Mouse (Mus musculus): ENCODE results near the gene Tgm3. TPM values are rescaled to one million over a fixed set of nuclear protein-coding genes. Genes with fewer than 3 reads are reported as not detected.

Gene Tgm3
- not detected in 2 replicates for total RNA-seq (2014; fragmentation: Nextera tagmentation)
- total RNA-seq (2017), result not detected in 2 replicates

DNA sequence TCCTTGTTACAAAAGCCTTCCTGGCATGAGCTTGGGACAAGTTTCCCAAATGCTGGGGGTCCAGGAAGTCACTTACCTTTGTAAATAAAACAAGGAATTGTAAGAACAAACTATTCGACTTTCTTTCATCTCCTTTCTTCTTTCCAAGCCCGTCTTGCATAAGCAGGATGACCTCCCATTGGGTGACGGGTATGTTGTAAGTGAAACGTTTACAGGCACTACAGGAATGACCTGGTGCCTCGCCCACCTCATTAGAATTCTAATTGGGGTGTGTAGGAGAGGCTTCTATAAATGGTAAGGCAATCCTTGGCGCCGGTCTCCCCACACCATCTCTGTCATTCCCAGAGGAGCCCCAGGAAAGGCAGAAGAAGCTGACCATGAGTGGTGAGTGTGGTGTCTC, at the start of gene Tgm3:
TSS of gene Tgm3 (plus strand) at position 324 of the 400 bp plus-strand sequence.
- no peak for ATAC-seq (replicated peaks; ENCODE audit: low FRiP score, low TSS enrichment, poor library complexity, severe bottlenecking)

DNA sequence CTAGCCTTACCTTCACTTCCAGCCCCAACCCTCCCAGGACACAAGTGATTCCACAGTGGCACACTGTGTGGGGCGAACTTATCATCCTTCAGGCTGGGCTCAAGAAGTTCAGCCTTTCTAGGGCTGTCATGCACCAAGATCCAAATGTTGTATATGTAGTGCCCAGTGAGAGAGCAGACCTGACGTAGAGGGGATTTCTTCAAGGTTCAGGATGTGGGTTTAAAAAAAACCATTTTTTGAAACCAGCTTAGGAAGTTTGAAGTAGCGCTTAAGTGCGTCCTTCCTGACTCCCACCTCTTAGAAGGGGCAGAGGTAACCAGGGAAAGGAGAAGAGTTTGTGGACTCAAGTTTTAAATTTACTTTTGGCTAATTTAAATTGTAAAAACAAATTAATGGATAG, 31.5 kb upstream of the Tgm3 start:
- ATAC-seq (replicated peaks; ENCODE audit: low FRiP score, low TSS enrichment, poor library complexity, severe bottlenecking), result no peak

DNA sequence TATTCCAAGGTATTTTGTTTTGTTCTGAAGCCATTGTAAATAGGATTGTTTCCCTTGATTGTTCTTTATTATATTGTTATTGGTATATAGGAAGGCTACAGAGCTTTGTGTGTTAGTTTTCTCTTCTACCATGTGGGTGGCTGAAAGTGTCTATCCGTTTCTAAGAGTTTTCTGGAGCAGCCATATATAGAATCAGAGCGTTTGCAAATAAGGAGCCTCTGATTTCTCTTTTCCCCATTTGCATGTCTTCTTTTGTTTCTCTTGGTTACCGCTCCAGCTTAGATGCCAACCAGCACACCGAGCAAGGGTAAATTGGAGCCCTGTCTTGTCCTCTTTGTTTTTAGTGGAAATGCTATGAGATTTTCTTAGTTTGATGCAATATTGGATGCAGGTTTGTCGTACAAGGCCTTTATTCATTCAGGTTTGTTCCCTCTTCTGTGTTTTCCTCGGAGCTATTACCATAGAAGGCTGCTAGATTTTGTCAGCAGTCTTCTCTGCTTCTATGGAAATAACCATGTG, 24.6 kb upstream of the Tgm3 start:
- no peak for ATAC-seq (replicated peaks; ENCODE audit: low FRiP score, low TSS enrichment, poor library complexity, severe bottlenecking)

DNA sequence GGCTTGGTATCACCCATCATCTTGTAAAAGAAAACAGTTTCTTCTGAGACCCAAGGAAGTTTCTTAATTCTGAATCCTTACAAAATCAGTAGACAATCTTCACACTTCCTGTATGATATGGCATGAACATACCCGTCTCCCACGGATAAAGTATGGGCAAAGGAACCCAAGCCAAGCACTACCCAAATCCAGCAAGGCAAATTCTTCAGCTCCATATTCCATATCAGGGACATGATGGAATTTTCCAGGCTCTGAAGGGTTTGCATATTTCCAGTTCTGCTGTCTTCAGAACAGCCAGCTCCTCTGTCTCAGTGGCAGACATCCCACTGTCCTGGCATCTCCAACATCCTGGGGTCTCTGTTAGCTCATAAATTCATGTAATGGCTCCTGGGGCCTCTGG, 22.5 kb upstream of the Tgm3 start:
- no peak for ATAC-seq (replicated peaks; ENCODE audit: low FRiP score, low TSS enrichment, poor library complexity, severe bottlenecking)

DNA sequence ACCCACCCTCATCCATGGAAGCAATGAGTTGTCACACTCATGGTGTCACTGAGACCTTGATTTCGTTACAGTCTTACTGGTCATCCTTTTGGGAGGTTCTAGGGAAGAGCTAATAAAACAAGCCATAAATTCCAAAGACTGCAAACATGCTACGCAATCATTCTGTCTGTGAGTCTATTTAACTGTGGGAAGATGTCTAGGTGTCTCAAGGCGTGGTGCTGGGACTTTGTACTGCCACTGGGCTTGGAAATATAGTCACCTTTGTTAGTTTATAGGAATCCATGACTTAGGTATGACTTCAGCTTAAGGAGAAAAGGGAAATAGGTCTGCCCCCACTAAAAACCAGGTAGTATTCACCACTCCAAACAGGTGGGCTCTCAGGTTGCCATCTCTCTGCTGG, 17.7 kb upstream of the Tgm3 start:
- ATAC-seq (replicated peaks; ENCODE audit: low FRiP score, low TSS enrichment, poor library complexity, severe bottlenecking), result no peak

DNA sequence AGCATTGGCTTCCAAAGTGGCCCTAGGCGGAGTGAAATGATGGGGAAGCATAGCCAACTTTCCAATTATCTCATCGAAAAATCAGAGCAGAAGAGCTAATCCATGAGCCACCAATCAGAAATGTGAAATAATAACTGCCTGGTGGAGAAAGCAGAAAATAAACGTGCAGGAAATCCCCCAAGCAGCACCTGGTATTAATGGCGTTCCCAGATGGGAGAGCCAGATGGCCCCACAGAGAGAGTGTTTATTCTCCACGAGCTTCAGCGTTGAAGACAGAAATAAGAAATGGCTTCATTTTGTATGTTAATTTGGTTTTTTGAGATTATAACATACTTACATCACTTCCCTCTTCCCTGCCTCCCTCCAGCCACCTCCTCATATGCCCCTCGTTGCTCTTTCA, 13.7 kb upstream of the Tgm3 start:
- ATAC-seq (replicated peaks; ENCODE audit: low FRiP score, low TSS enrichment, poor library complexity, severe bottlenecking), result no peak

DNA sequence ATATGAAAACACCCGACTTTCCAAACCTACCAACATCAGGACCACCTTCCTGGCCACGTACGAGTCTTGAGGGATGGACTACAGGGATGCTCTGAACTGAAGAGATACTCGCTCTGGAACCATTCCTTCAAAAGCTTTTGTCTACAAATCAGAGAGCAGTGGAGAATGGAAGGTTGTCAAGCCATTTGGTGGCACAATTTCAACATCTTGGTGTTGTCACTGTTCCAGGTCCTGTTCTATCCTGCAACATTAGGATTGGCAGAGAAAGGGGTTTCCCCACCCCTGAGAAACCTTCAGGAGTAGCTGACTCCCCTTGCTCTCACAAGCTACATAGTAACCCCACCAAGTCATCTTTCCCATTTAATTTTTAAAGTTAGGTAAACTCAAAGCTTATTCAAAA, 12.9 kb upstream of the Tgm3 start:
- no peak for ATAC-seq (replicated peaks; ENCODE audit: low FRiP score, low TSS enrichment, poor library complexity, severe bottlenecking)

DNA sequence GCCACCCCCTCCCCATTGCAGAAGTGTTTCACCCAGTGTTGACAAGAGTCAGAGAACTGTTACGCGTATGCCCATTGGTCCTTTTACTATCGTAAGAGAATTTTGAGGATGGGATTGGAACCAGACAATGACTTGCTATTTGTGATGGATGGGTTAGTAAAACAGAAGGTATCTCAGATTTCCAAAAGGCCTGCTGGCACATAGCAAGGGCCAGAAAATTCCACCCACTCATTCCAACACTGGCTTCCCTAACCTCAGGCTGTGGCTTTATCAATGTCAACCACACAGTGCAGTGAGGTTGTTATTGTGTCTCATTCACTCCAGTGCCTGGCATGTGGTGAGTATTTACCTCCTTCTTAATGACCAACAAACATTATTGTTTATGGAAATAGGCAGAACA, 11.5 kb upstream of the Tgm3 start:
- no peak for ATAC-seq (replicated peaks; ENCODE audit: low FRiP score, low TSS enrichment, poor library complexity, severe bottlenecking)

DNA sequence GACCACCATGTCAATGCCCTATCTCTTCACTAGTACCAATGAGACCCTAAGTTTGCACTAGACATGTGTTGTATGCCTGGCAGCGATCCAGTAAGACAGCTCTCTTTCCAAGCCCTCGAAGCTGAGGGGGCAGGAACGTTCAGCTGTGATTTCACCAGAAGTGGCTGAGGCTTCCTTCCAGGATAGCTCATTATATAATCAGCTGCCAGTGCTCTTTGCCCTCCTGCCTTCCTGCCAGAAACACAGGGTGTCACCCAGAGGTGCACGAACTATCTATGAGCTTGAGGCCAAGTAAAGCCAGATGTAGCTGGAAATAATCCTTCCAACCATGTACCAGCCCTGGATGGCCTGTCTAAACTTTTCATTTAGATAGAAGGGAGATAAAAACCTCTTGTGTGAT, 8.1 kb upstream of the Tgm3 start:
- no peak for ATAC-seq (replicated peaks; ENCODE audit: low FRiP score, low TSS enrichment, poor library complexity, severe bottlenecking)

DNA sequence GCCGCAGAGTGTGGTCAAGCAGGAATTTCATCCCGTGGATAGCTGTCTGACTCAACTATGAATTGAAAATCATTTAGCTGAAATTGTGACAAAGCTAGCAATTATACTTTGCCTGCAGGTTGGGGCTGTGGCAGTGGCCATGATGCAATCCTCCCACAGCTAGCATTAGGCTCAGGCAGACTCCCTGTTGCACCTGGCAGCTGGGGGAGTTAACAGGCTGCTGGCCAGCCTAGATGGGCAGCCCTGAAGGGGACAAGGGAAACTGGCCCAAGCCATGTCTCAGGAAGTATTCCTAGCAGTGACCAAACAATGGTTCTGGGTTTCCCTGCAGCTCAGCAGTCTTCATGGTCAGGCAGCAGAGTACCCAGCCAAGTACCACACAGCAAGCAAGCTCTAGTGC, 2.8 kb upstream of the Tgm3 start:
- ATAC-seq (replicated peaks; ENCODE audit: low FRiP score, low TSS enrichment, poor library complexity, severe bottlenecking), result no peak

DNA sequence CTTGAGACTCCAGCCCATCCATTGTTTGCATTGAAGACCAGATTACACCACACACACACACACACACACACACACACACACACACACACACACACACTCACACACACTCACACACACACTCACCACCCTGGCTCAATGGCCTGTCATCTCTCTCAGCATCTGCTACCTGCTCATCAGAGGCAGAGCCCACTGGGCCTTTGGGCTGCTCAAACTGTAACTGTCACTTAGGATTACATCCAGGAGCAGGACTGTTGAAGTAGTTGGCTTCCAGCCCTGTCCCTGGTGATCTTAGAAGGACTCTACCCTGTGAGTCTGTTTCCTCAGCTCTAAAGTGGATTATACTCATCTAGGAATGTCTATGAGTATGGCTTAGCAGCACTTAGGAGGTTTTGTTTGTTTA, 1.5 kb downstream of the Tgm3 start:
- ATAC-seq (replicated peaks; ENCODE audit: low FRiP score, low TSS enrichment, poor library complexity, severe bottlenecking), result no peak

DNA sequence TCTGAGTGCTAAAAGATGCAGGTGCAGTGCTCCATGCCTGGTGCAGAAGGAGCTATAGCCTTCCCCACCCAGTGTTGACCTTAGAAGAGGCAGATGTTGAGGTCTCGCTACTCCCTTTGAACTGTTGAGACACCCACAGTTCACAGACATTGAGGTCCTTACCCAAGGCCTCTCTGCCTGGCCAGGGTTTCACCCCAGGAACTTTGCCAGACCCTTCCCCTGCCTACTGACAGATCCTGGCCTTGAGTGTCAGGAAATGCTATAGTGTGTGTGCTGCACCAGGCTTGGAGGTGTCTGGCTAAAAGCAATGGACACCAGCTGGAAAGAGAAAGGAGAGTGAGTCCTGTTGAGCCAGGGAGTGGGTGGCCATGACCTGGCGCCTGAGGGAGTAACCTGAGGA, 3.0 kb downstream of the Tgm3 start:
- ATAC-seq (replicated peaks; ENCODE audit: low FRiP score, low TSS enrichment, poor library complexity, severe bottlenecking), result no peak

DNA sequence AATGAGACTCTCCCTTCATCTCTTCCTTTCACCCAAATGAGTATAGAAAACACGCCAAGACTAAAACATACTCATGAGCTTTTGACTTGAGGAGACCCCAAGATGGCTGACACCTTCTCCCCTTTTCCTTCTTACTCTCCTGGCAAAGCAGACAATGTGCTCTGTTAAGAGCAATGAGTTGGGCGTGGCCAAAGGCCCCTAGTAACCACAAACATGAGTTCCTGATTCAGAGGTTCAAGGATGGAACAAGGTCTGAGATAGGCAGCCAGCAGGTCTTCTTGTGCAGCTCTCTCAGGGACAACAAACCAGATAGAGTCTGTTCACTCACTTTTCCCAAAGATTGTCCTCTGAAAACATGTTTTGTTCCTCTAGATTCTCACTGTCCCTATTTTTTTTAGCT, 5.9 kb downstream of the Tgm3 start:
- ATAC-seq (replicated peaks; ENCODE audit: low FRiP score, low TSS enrichment, poor library complexity, severe bottlenecking), result no peak

DNA sequence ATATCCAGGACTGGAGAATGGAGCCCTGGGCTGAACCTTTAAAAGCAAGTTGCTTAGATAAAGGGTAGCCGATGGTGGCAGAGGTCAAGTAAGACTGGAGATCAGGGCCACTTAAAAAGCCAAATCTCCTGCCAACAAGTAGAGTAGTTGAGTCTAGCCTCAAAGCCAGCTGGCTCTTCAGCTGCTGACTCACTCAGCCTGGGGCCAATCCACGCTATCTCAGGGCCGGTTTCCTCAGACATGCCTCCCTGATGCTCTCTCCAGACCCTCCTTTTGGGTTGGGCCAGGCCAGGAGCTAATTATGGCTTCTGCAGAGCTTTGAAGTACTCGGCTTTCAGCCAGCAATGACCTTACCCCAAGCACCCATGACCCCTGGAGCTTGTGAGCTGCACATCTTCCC, 15.7 kb downstream of the Tgm3 start:
- ATAC-seq (replicated peaks; ENCODE audit: low FRiP score, low TSS enrichment, poor library complexity, severe bottlenecking), result no peak

DNA sequence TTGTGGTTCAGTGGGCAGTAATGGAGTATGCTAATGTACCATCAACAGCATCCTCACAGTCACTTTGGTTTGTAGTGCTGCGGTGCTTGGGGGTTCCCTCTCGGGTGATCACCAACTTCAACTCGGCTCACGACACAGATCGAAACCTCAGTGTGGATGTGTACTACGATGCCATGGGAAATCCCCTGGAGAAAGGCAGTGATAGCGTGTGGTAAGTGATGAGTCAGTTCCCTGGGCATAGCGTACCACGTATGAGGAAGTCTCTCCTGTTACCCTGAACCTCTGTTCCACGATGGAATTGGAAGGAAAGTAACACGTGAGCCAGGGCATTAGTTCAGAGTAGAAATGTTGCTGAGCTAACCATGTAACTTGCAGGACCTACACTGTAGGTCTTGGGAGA, 17.7 kb downstream of the Tgm3 start:
- ATAC-seq (replicated peaks; ENCODE audit: low FRiP score, low TSS enrichment, poor library complexity, severe bottlenecking), result no peak

DNA sequence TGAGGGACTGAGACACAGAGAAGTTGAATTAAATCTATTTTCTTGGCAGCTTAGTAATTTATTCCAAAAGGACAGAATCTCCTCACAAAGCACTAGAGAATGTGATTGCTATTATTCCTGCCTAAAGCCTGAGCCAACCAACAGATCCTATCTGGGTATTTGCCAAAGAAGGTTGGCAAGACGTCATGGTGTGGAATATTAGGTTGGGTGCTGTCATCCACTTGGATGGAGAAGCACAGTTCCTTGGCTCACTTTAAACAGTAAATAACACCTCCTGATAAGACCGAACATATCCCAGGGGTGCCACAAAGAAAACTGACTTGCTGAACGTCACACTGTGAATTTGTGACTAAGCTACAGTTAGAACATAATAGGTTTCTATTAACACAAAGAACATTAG, 20.5 kb downstream of the Tgm3 start:
- no peak for ATAC-seq (replicated peaks; ENCODE audit: low FRiP score, low TSS enrichment, poor library complexity, severe bottlenecking)

DNA sequence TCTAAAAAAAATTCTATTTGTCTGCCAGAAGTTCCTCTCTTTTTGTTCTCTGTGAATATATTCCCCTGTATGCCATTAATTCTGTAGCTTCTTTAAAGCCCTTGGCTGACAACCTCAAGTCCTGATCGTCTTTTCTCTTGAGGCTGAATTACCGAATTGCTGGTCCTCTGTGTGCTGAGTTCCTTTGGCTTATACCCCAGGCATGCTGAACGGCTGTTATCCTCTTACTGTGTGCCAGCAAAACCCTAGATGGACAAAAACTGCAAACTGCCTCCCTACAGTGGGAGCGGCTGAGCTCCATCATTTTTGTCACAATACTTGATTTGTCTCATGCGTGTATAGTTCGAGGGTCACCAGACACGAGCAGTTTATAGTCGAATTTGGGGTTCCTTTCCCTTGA, 24.7 kb downstream of the Tgm3 start:
- no peak for ATAC-seq (replicated peaks; ENCODE audit: low FRiP score, low TSS enrichment, poor library complexity, severe bottlenecking)

DNA sequence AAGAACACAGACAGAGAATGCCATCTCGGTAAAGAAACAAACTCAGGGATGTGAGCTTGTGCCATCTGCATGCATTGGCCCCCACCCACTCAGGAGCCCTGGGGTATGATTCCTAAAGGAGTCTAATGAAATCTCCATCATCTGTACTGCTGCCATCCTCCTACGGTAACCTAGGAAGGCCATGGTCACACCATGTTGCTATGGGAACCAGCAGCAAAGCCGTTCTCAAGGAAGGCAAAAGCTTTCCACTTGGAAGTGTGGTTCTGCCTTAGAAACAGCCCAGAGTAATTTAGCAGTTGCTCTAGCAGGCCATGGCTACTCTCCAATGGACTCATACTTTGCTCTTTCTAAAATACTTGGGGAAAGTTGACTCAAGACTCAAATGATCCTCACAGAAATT, 26.8 kb downstream of the Tgm3 start:
- ATAC-seq (replicated peaks; ENCODE audit: low FRiP score, low TSS enrichment, poor library complexity, severe bottlenecking), result no peak

DNA sequence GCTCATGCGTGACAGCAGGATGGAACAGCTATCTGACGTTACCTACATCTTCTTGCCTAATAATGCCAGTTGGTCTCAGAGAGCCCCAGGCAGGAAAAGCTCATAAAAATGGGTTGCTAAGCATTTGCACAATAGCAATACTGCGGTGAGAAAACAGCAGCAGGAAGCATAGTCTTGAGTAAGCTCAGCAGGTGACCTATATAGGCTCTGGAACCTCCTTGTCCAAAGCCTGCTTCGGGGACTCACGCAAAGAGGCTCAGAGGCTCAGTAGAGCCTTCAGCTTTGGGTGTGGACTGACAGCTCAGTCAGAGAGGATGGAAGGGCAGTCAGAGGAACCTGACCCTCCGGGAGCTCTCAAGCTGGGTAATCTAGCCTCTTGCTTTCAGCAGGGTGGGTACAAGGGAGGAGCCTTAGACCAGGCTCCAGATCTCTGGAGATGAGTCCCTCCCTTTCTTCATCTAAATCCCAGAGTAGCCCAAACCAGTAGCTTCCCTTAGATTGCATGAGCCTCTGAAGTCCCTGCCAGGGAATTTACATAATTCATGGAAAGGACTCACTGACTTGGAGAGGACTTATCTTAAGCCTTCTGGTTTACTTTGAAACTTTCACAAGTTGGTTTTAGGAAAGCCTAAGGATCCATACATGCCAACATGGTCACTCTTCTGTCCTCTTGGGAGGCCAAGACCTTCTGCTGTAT, 28.2 kb downstream of the Tgm3 start:
- no peak for ATAC-seq (replicated peaks; ENCODE audit: low FRiP score, low TSS enrichment, poor library complexity, severe bottlenecking)

DNA sequence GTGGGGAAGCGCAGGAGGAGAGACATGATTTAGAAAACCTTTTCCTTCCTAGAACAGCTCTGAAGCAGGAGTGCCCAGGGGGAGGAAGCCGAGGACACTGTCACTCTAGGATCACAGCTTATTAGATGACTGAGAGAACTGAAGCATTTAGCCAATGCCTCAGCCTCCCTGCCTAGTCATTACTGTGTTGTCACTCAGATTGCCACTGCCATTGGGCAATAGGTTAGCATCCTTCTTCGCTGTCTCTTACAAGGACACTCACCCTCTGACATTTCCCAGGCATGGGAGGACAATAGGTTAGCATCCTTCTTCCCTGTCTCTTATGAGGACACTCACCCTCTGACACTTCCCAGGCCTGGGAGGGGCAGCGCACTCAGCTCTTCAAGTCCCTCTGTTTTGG, 31.7 kb downstream of the Tgm3 start:
- no peak for ATAC-seq (replicated peaks; ENCODE audit: low FRiP score, low TSS enrichment, poor library complexity, severe bottlenecking)

DNA sequence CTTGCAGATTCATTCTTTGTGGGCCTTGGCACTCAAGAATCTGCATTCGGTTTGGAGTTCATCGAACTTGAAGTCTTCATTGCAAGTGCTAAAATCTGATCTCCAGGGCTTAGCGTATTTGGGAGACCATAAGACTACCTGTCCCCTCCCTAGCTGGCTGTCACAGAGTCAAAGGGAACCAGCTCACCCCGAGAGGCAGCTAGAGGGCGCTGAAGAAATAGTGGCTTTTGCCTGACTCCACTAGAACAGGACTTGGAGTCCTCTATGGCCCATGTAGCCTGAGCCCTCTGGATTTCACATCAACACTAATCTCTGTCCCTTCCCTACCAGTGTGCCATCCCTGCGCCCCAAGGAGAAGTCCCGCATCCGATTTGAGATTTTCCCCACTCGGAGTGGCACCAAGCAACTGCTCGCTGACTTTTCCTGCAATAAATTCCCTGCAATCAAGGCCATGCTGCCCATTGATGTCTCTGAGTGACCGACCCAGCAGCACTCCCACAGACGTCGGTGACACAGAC, 35.8 kb downstream of the Tgm3 start:
- ATAC-seq (replicated peaks; ENCODE audit: low FRiP score, low TSS enrichment, poor library complexity, severe bottlenecking), result no peak

DNA sequence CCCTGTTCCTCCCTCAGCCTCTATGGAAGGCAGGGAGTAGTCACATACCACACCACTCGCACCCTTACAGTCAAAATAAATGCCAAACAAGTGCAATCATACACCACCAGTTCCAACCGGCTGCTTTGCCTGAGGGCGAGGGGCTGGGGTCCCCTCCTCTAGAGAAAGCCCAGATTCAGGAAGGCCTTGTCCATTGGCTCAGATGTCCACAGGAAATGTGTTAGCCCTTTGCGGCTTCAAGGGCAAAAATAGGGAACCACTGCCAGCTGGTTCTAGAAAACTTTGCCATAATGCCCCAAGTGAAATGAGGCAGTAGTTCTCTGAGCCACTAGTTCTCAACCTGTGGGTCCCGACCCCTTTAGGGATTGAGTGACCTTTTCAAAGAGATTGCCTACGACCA, 36.6 kb downstream of the Tgm3 start:
- ATAC-seq (replicated peaks; ENCODE audit: low FRiP score, low TSS enrichment, poor library complexity, severe bottlenecking), result no peak

Measured in megakaryocyte-erythroid progenitor cell, adult 5-6 weeks (primary cell).